Mouse (Mus musculus) right cerebral cortex, postnatal 4 days (tissue): Measurements from ENCODE around the gene Gm45717.
"Not testable (repeated sequence)": the region's sequence is repeated elsewhere in the genome, so short reads cannot be mapped to it uniquely, and the experiment has no call there.

ENCODE experiments used
- DNase-seq: peaks from one replicate; pipeline ENCODE4 v3.0.0-alpha.2; 2022

Gene Gm45717

GRCm38 (mm10) chr7:140955758-140956555, at the start of gene Gm45717, which contains the start of gene Ifitm2:
Gene Gm45717 (minus strand): TSS chr7:140955937.
Gene Ifitm2 (minus strand): TSS chr7:140955987.
- DNase-seq, result no peak

GRCm38 (mm10) chr7:141003248-141004010, 47.7 kb upstream of the Gm45717 start:
- DNase-seq, result no peak

GRCm38 (mm10) chr7:141000881-141001708, 45.4 kb upstream of the Gm45717 start:
- no peak for DNase-seq

GRCm38 (mm10) chr7:140998853-140999700, 43.3 kb upstream of the Gm45717 start:
- DNase-seq, result no peak

- DNase-seq, result no peak
These were observed 42.1 kb upstream of the Gm45717 start for GRCm38 (mm10) chr7:140997817-140998216.

GRCm38 (mm10) chr7:140991117-140991689, 35.5 kb upstream of the Gm45717 start:
- DNase-seq, result no peak

DNA sequence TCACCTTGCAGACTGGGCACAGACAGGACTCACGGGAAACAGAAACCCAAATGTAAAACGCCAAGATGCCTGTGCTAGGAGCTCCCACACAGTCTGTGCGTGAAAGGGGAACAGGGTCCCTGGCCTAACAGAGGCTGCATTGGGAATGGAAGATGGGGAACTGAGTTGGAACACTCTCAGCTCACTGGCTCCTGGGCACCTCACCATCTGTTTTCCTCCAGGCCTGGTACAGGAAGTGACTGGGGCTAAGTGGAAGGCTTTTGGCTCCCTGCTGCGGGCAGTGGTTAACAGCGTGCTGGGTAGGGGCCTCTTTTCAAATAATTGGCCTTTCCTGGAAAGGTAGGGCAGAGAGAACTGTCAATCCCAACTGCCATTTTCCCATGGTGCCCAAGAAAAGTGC, 34.9 kb upstream of the Gm45717 start:
- no peak for DNase-seq

- DNase-seq, result no peak
These were observed 34.4 kb upstream of the Gm45717 start for GRCm38 (mm10) chr7:140990185-140990584.

- no peak for DNase-seq
These were observed 33.3 kb upstream of the Gm45717 start for GRCm38 (mm10) chr7:140989022-140989421.

- DNase-seq, result no peak
These were observed 31.7 kb upstream of the Gm45717 start for GRCm38 (mm10) chr7:140987182-140988138.

DNA sequence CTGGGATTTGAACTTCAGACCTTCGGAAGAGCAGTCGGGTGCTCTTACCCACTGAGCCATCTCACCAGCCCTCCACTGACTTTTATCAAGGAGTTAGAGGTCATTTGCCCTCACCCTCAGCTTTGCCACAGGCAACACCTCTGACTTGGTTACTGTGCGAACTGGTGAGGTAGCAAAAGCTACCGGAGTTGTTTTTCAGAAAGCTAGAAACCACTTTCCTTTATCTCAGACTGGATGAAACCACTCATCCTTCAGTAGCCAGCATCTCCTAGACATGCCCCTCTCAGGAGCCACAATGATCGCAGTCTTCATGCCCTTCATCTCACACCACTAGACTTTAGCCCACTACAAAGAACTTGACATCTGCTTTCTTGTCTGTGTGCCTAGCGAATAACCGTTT, 27.2 kb upstream of the Gm45717 start:
- DNase-seq, result no peak

DNA sequence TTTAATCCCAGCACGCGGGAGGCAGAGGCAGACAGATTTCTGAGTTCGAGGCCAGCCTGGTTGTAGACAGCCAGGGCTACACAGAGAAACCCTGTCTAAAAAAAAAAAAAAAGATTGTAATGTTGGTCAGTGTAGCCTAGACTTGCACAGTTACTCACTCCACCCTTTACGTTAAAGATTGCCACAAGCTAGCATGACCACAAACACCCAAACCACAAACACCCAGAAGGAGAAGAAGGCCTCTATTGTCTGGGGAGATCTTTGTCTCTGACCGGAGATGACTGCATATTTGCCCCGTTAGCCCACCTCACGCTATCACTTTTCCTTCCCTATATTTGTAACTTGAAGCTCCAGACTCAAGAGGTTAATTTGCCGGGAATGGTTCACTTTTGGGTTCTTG, 26.0 kb upstream of the Gm45717 start:
- no peak for DNase-seq

- not testable (repeated sequence) for DNase-seq
These were observed 21.0 kb upstream of the Gm45717 start for GRCm38 (mm10) chr7:140976720-140977119.

GRCm38 (mm10) chr7:140975465-140975864, 19.7 kb upstream of the Gm45717 start:
- no peak for DNase-seq

- no peak for DNase-seq
These were observed 19.2 kb upstream of the Gm45717 start for GRCm38 (mm10) chr7:140974940-140975339.

DNA sequence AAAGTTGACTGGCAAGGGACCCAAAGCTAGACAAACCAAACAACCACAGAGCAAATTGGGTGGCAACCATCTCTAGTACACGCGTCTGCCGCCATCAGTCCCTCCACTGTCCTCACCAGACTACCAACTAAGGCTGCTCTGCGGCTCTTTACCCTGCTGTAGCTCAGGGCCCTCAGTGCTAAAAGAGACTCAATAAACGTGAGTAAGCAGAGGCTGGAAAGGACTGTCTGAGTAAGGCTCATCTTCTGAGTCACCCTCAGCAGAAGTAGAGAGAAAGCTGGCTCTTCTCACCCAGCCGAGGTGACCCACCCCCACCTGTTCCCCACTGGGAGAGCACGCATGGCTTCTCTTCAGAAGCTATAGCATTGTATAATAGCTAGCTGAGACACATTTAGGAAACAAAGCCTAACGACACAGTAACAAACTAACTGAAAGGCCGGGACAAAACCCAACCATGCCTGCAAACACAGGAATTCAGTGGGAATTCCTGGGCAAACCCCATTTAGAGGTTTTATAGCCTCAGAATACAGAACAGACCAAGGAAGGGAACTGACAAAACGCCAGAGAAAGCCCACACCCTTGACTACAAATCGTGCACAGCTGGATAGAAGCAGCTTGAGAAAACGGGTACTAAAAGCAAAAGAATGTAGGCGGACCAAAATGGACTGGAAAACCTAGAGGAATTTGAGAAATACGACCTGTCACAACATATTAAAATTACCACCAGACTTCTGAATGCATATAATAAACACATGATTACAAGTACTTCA, 17.8 kb upstream of the Gm45717 start:
- no peak for DNase-seq

DNA sequence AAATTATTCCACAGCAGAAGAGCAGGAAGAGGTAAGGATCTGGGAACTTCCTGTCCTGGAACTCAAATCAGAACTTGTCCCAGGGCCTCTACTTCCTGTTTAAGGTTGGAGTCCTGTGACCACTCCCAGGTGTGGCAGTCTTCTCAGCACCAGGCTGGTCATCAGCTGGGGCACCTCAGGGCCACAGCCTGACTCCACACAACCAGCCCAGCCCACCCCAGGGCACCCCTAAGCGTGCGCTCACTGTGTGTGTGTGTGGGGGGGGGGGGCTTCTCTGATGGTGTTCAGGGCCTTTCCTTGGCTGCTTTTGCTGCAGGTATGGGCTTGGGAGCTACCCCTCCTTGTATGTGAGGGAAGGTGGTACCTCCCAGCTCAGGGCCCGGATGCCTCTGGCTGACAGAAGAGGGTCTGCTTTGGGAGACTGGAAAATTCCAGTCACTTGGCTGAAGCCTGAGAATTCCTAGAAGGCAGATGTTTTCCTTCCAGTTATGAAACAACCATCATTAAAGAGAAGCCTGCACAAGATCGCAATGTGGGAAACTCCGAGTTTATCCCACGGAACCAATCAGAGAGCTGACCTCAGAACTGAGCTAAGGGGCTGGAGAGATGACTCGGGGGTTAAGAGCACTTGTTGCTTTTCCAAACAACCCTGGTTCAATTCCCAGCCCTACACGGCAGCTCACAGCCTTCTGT, 15.9 kb upstream of the Gm45717 start:
- no peak for DNase-seq

DNA sequence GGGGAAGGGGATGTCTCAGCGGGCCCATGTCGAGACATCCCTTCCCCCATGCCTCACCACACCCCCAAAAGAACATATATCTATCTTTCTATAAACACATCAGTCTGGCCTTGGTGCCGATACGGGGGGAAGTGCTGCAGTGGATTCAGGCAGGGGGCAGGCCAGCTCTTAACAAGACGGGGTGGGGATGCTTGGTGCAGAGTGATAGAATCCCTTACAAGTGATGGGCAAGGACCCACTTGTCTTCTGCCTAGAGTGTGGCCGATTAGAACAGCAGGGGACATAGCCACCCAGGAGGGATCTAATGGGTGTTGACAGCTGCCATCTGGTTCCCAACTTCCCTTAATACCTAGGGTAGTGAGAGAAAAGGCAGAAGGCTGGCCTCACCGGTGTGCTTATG, 15.2 kb upstream of the Gm45717 start:
- DNase-seq, result no peak

DNA sequence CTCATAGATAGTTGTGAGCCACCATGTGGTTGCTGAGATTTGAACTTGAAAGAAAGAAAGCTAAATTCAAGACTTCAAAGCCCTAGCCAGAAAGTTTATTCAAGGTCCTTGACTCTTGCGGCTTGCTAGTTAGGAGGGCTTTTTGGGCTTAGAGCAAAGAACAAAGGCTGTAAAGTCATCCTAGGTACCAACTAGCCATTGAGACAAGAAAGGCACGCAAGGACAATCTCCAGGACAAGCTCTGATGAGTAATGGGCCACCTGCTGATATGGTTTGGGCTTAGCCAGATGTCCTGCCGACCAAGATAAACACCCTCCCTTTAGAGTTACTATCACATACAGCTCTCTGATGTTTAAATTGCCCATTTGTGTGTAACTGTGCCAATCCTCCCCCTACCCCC, 13.0 kb upstream of the Gm45717 start:
- not testable (repeated sequence) for DNase-seq
